Mouse (Mus musculus): ENCODE measurements around the gene Whrn.
A peak's percentile ranks its signal among the peaks of the same experiment; 100 is the strongest.

Whrn gene

GRCm38 (mm10) chr4:63408649-63409048, 87.1 kb downstream of the Whrn start:
- DNase-seq (ENCODE audit: low read depth, low spot score): peak; percentile 41

- DNase-seq (ENCODE audit: low read depth, low spot score): no peak
Measured at GRCm38 (mm10) chr4:63408247-63408646, 87.5 kb downstream of the Whrn start.

- DNase-seq (ENCODE audit: low read depth, low spot score): no peak
Measured at GRCm38 (mm10) chr4:63405683-63406082, 90.1 kb downstream of the Whrn start.

GRCm38 (mm10) chr4:63405051-63405450, 90.7 kb downstream of the Whrn start:
- DNase-seq (ENCODE audit: low read depth, low spot score): no peak

- DNase-seq (ENCODE audit: low read depth, low spot score): no peak
Measured at GRCm38 (mm10) chr4:63404205-63404604, 91.6 kb downstream of the Whrn start.

- DNase-seq (ENCODE audit: low read depth, low spot score): peak; percentile 48
Measured at GRCm38 (mm10) chr4:63403040-63403959, 92.5 kb downstream of the Whrn start, which contains the start of gene Akna. Akna (minus strand) TSS chr4:63403354.

- DNase-seq (ENCODE audit: low read depth, low spot score): no peak
Measured at GRCm38 (mm10) chr4:63402558-63402957, 93.2 kb downstream of the Whrn start.

- DNase-seq (ENCODE audit: low read depth, low spot score): no peak
Measured at GRCm38 (mm10) chr4:63402056-63402455, 93.7 kb downstream of the Whrn start.

GRCm38 (mm10) chr4:63401620-63402019, 94.2 kb downstream of the Whrn start:
- DNase-seq (ENCODE audit: low read depth, low spot score): no peak

- DNase-seq (ENCODE audit: low read depth, low spot score): no peak
Measured at GRCm38 (mm10) chr4:63400541-63401306, 95.1 kb downstream of the Whrn start.

GRCm38 (mm10) chr4:63399691-63400270, 96.0 kb downstream of the Whrn start:
- no peak for DNase-seq (ENCODE audit: low read depth, low spot score)

- no peak for DNase-seq (ENCODE audit: low read depth, low spot score)
Measured at GRCm38 (mm10) chr4:63398854-63399609, 96.8 kb downstream of the Whrn start.

- DNase-seq (ENCODE audit: low read depth, low spot score): no peak
Measured at GRCm38 (mm10) chr4:63397981-63398537, 97.7 kb downstream of the Whrn start.

- DNase-seq (ENCODE audit: low read depth, low spot score): no peak
Measured at GRCm38 (mm10) chr4:63391322-63391721, 104.5 kb downstream of the Whrn start.

GRCm38 (mm10) chr4:63389887-63390528, 105.8 kb downstream of the Whrn start:
- DNase-seq (ENCODE audit: low read depth, low spot score): no peak

- DNase-seq (ENCODE audit: low read depth, low spot score): no peak
Measured at GRCm38 (mm10) chr4:63389121-63389886, 106.5 kb downstream of the Whrn start.

- DNase-seq (ENCODE audit: low read depth, low spot score): no peak
Measured at GRCm38 (mm10) chr4:63388029-63388428, 107.8 kb downstream of the Whrn start.

GRCm38 (mm10) chr4:63385784-63386183, 110.0 kb downstream of the Whrn start:
- no peak for DNase-seq (ENCODE audit: low read depth, low spot score)

GRCm38 (mm10) chr4:63385253-63385652, 110.5 kb downstream of the Whrn start:
- DNase-seq (ENCODE audit: low read depth, low spot score): no peak

- DNase-seq (ENCODE audit: low read depth, low spot score): no peak
Measured at GRCm38 (mm10) chr4:63384262-63384661, 111.5 kb downstream of the Whrn start.
